Mouse (Mus musculus) gastrocnemius, adult 18-20 months (tissue): ENCODE results near the gene Tmem205. TPM values are rescaled to one million over a fixed set of nuclear protein-coding genes. Genes with fewer than 3 reads are reported as not detected.

Experiments used
- DNase-seq: peaks from one replicate; pipeline ENCODE4 v3.0.0; 2021; ENCODE audit warnings: low spot score
- total RNA-seq, 2 experiments: library from RNA; stranded (reverse); gene quantifications; 2 replicates each; pipeline ENCODE4 v1.2.3; 2021

The Tmem205 gene
- total RNA-seq, 2 experiments from 2014 or later = 10.5 to 13.8 TPM

DNA sequence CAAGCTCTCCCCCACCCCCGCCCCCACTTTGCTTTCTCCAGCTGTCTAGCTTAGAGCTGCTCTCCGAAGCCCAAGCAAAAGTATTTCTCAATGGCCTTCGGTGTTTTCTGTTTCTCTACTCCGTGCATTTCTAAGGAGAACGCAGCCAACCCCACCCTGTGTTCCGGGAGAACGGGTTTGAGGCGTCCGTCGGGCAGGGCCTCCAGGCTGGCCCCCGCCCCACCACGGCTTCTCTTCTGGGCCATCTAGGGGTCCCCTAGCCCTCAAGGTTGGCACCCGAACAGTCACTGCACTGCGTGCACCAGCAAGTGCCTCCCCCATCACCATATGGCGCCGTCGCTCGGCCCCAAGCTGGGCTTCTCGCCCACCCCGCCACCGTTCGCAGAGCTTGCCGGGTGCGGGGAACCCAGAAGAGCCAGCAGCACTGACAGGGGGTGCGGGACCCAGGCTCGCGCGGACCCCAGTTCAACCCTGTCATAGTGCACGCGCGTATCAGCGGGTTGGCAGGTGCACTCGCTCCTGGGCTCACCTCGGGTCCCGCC is 9.8 kb downstream of the Tmem205 start:
- DNase-seq = no peak

DNA sequence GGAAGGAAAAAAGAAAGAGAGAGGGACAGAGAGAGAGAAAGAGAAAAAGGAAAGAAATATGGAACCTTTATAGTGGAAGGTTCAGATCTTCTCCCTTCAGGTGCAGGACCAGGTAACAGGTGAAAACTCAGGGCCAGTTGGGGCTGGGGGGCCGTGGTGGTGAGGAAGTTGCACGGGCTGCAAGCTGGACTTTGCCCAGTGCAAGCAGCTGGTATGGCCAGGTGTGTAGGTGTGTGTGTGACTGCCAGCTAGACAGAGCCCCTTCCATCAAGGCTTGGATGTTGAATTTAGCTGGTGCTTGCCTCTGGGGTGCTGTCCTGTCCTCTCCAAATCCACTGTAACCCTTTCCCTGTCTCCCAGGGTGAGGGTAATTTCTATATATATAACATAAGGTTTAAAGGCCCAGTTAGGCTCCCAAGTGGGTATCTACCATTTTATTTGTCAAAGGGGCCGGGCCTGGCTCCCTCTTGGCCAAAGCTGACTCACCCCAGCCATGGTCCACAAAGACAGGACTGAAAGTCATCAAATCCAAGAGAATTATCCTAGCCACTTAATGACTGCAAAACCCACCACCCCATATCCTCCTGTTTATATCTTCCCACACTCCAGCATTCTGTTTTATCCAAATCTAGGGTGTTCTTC is 10.4 kb downstream of the Tmem205 start:
- no peak for DNase-seq

DNA sequence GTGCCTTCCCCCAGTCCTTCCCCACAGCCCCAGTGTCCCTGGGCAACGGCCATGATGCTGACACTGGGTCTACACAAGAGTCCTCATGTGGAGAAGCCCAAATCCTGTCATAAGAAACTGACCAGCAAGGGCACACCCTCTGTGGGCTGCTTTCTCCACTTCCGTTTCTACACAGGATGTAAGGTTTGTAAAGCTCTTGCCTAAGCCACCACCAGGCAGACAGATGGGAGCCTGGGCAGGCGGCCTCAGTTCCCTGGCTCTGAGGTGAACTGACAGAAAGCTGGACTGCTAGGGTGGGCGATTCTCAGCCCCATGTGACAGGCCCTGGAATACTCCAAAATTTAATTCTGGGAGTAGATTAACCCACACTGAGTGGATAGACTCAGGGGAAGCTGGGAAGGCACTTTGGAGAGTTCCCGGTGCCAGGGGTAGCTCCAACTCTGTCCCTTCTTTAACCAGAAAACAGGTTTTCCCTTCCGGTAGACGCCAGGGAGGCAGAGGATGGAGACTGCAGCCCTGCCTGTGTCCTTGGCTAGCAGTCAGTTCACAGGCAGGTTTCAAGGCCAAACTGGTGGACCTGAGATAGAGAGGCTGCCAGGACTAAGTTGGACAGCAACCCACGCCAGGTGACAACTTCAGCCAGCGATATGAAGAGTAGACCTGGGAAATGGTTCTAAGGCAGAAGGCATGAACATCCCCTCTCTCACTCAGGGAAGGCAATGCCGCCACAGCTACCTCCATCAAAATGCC is 17.7 kb downstream of the Tmem205 start:
- DNase-seq = no peak

DNA sequence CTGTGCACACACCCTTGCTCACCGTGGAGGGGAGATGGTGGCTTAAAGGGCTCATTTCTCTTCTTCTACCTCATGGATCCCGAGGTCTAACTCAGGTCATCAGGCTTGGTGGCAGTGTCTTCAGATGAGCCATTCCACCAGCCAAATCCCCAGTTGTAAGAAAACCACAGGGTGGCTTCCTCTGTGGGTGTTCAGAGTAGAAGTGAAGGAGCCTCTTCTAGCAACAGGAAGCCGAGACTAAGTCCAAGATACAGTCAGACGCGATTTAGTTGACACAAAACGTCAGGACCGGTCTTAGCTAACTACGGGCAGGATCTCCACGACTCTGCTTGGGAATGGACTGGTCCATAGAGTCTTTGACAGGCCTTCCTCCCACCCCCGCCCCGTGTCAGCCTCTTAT is 19.1 kb downstream of the Tmem205 start:
- DNase-seq = no peak

DNA sequence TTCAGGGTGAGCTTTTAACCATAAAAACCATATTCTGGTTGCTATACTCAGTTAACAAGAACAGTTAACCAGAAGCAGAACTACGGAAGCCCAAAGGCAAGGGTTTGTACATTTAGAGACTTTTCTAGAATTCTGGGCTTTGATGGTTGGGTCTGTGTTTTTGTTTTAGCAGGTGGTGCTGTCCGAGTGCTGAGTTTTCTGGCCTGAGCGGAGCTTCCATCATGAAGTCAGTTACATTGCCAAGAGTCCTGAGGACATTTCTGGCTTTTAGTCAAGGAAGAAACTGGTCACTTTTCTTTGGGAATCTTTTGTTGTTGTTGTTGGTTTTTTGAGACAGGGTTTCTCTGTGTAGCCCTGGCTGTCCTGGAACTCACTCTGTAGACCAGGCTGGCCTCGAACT is 23.3 kb downstream of the Tmem205 start:
- DNase-seq = no peak

DNA sequence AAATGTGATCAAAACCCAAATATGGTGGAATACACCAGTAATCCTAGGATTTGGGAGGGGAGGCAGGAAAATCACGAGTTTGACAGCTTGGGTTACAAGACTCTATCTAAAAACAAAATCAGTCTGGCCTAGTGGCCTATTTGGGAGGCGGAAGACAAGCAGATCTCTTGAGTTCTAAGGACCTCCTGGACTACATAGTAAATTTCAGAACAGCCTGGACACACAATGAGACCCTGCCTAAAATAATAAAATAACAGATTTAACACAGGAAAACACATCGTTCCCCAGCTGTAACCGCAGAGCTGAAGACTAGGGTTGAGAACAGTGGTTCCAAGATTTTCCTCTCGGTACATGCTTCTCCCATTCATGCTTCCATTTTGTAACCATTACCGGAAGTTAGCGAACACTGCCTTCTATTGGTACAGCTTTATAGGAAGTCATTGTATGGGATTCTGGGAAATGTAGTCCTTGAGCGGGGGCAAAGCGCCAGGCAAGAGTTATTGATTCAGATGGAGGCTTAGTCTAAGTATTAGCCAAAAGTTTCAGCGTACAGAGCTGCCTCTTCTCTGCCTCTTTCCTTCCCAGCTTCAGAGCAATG is 26.0 kb downstream of the Tmem205 start:
- DNase-seq = peak; percentile 73

DNA sequence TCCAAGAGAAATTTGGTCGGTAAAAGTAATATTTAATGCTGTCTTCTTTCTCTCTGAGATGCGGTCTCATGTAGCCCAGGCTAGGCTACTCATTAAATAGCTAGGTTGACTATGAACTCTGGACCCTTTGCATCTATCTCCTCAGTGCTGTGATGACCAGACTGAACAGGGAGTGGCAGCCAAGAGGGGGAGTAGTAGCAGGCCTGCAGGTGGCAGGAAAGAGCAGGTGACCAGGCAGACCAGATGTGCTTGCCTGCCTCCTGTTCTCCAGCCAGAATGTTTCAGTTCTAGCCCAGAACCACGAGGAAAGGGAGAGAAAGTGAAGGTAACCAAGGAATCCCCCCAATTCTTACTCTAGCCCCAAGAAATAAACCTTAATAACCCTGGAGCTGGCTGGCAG is 38.1 kb downstream of the Tmem205 start:
- DNase-seq = no peak

DNA sequence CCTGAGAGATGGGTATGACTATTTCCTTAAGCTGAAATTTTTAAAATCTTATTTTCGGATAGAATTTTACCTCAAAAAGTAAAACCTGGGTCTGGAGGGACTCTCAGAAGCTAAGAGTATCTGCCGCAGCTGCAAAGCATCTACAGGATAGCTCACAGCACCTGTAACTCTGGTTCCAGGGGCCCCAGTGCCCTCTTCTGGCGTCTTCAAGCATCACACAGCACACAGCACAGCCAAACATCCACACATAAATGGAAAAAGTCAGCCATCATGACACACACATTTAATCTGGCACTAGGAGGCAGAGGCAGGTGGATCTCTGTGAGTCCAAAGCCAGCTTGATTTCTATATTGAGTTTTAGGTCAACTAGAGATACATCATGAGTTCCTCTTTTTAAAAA is 50.8 kb downstream of the Tmem205 start:
- DNase-seq = no peak

DNA sequence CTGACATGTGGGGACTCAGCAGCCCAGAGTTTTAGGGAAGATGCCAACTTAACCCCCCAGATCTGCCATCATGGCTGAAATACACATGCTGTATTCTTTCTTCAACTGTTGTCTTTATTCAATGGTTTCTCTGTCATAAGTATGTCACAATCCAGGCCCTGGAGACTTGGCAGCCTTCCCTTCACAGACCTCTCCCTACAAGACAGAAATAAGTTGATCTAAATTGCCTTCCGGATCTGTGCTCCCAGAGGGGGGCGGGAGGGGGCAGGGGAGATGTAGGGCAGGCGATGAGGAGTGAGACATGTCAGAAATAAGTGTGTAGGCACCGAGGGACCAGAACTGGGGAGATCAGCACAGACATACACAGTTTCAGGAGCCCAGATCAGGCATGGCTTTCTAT is 55.2 kb downstream of the Tmem205 start:
- DNase-seq = no peak

Other genes with a start within 250 kb of the Tmem205 start
- gene Ldlr, start 204.1 kb downstream of the Tmem205 start, total RNA-seq = 1 to 10 TPM; 2.4 to 2.6 TPM
- 1 to 10 TPM; 1.9 TPM for gene Spc24, start 167.3 kb downstream of the Tmem205 start, total RNA-seq
- 10 to 100 TPM; 12.6 to 14.3 TPM for gene Kank2, start 128.8 kb downstream of the Tmem205 start, total RNA-seq
- gene Angptl8, start 92.0 kb downstream of the Tmem205 start, total RNA-seq = under 1 TPM in 1 of 2 experiments, not detected in 1; 0.26 TPM
- 1 to 10 TPM; 7.4 to 8.7 TPM for gene Dock6, start 74.9 kb downstream of the Tmem205 start, total RNA-seq
- gene Rab3d, start 9.4 kb downstream of the Tmem205 start, total RNA-seq = 1 to 10 TPM; 1.9 to 4.3 TPM
- gene Ccdc159, start 85 bp downstream of the Tmem205 start, total RNA-seq = under 1 TPM; 0.71 to 0.85 TPM
- under 1 TPM; 0.50 to 0.81 TPM for gene Plppr2, start 9.5 kb upstream of the Tmem205 start, total RNA-seq
- gene Swsap1, start 28.2 kb upstream of the Tmem205 start, total RNA-seq = 1 to 10 TPM; 2.1 to 2.3 TPM
- gene Epor, start 36.0 kb upstream of the Tmem205 start, total RNA-seq = under 1 TPM in 1 of 2 experiments, not detected in 1; 0.21 TPM
- gene Rgl3, start 61.9 kb upstream of the Tmem205 start, total RNA-seq = under 1 TPM; 0.39 to 0.55 TPM
- gene Ccdc151, start 75.1 kb upstream of the Tmem205 start, total RNA-seq = not detected
- gene Prkcsh, start 75.2 kb upstream of the Tmem205 start, total RNA-seq = 10 to 100 TPM; 24.4 to 27.9 TPM
- under 1 TPM in 1 of 2 experiments, not detected in 1; 0.24 TPM for gene Elavl3, start 124.5 kb upstream of the Tmem205 start, total RNA-seq
- not detected for gene Gm49318, start 143.7 kb upstream of the Tmem205 start, total RNA-seq
- gene Zfp653, start 143.8 kb upstream of the Tmem205 start, total RNA-seq = 1 to 10 TPM; 3.2 to 3.7 TPM
- gene Ecsit, start 157.9 kb upstream of the Tmem205 start, total RNA-seq = 10 to 100 TPM; 89.2 to 92.1 TPM
- 1 to 10 TPM; 3.1 to 6.5 TPM for gene Cnn1, start 171.7 kb upstream of the Tmem205 start, total RNA-seq
- gene Elof1, start 189.6 kb upstream of the Tmem205 start, total RNA-seq = 10 to 100 TPM; 37.9 to 39.1 TPM
- gene Acp5, start 208.2 kb upstream of the Tmem205 start, total RNA-seq = 1 to 10 TPM in 1 of 2 experiments, under 1 TPM in 1; 0.94 to 2.3 TPM
- 10 to 100 TPM; 33.4 to 36.9 TPM for gene Pigyl, start 229.3 kb upstream of the Tmem205 start, total RNA-seq